In the genomic region with DNA sequence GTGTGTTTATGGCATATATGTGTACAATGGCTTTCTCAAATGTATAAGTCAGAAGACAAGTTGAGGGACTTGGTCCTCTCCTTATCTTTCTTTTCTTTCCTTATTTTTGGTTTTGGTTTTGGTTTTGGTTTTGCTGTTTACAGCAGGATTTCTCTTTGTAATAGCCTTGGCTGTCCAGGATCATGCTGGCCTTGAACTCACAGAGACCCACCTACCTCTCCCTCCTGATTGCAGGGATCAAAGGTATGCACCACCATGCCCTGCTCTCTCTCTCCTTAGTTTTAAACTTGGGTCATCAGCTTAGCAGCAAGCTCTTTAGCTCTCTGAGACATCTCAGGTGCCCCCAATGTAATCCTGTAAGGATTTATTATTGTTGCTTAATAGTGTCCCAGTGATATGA, we compare ENCODE assay signal across 24 mouse cellular contexts. TPM values are rescaled to one million over a fixed set of nuclear protein-coding genes. Genes with fewer than 3 reads are reported as not detected.
A peak's percentile ranks its signal among the peaks of the same experiment; 100 is the strongest.
DNase-seq lines count a peak whose midpoint lies in the region; ATAC-seq and TF ChIP-seq lines count a peak whose summit lies in the region.
"Had no signal": no experiment of that assay in that cellular context is flagged by ENCODE, and none has a peak within 500 bp of the region (broad histone marks: within the 10 kb centered on the region; RNA-seq: fewer than 3 reads in every experiment).

No protein-coding gene starts in this region.

- H3K27me3 ChIP-seq in intestine, postnatal 0 days (replicated peaks; ENCODE audit: control insufficient read depth, insufficient read depth, low read length), result no peaks in the 10 kb centered on the region
- H3K27me3 ChIP-seq in intestine, embryonic 16.5 days (replicated peaks; ENCODE audit: control insufficient read depth, insufficient read depth, low read length), result no peaks in the 10 kb centered on the region
- no peaks in the 10 kb centered on the region for H3K27me3 ChIP-seq in megakaryocyte, embryonic 14.5 days (replicated peaks)
- H3K27me3 ChIP-seq: CH12.LX; embryonic facial prominence, embryonic 12.5 days; forebrain, embryonic 13.5 days had no signal

- no peak overlapping the region for H3K9ac ChIP-seq in intestine, postnatal 0 days (ENCODE audit: low read depth, low read length)
- no peak overlapping the region for H3K9ac ChIP-seq in intestine, embryonic 16.5 days (ENCODE audit: low read depth, low read length)
- H3K9ac ChIP-seq: embryonic facial prominence, embryonic 12.5 days; forebrain, embryonic 13.5 days; forebrain, embryonic 15.5 days; forebrain, postnatal 0 days had no signal

- H3K36me3 ChIP-seq in intestine, postnatal 0 days (ENCODE audit: control insufficient read depth, insufficient read depth), result no peaks in the 10 kb centered on the region
- no peaks in the 10 kb centered on the region for H3K36me3 ChIP-seq in intestine, embryonic 16.5 days (ENCODE audit: control insufficient read depth, insufficient read depth, low read length)
- no peaks in the 10 kb centered on the region for H3K36me3 ChIP-seq in megakaryocyte, embryonic 14.5 days (replicated peaks; ENCODE audit: low read length)
- H3K36me3 ChIP-seq: embryonic facial prominence, embryonic 10.5 days; embryonic facial prominence, embryonic 12.5 days; forebrain, embryonic 15.5 days had no signal

- H3K4me2 ChIP-seq in intestine, postnatal 0 days (replicated peaks; ENCODE audit: low read depth), result 0 out of 2 replicates have a peak overlapping the region, but pooled peaks have one; percentile 6
- no peak overlapping the region for H3K4me2 ChIP-seq in intestine, embryonic 16.5 days (ENCODE audit: low read depth, low read length)
- H3K4me2 ChIP-seq: embryonic facial prominence, embryonic 12.5 days; forebrain, embryonic 13.5 days; forebrain, embryonic 15.5 days had no signal

- no peak for DNase-seq in cerebellum, adult 9-10 months
- DNase-seq: adrenal gland, adult 2 months; adrenal gland, postnatal 10 days; adrenal gland, postnatal 25 days; B cell, adult 2 months; cerebellum, adult 11 months; cerebellum, adult 18-20 months; cerebellum, adult 8-10 months; cerebellum, postnatal 10 days; cerebellum, postnatal 25 days; forebrain, postnatal 0 days had no signal

- no peak for TF ChIP-seq CTCF in intestine, postnatal 0 days (IDR thresholded peaks at IDR 0.05; ENCODE audit: low read depth)

- H3K9me3 ChIP-seq in intestine, postnatal 0 days (ENCODE audit: control insufficient read depth), result no peaks in the 10 kb centered on the region
- H3K9me3 ChIP-seq in intestine, embryonic 16.5 days (ENCODE audit: control insufficient read depth, low read length), result no peaks in the 10 kb centered on the region
- no peaks in the 10 kb centered on the region for H3K9me3 ChIP-seq in megakaryocyte, embryonic 14.5 days
- H3K9me3 ChIP-seq: embryonic facial prominence, embryonic 10.5 days; embryonic facial prominence, embryonic 12.5 days; forebrain, embryonic 13.5 days; forebrain, embryonic 15.5 days; G1E had no signal

- ATAC-seq in intestine, postnatal 0 days, result peak; percentile 65
- ATAC-seq in intestine, embryonic 16.5 days, result no peak
- ATAC-seq in megakaryocyte, adult 5-6 weeks (ENCODE audit: poor library complexity, severe bottlenecking), result no peak
- ATAC-seq: activated CD4-positive, CD25-positive, alpha-beta regulatory T cell, adult 4 months; CD4-positive, CD25-positive, alpha-beta regulatory T cell, adult 4 months; forebrain, embryonic 13.5 days; forebrain, embryonic 15.5 days; forebrain, postnatal 0 days; Patski had no signal

- H3K4me3 ChIP-seq in intestine, postnatal 0 days (ENCODE audit: low read depth, low read length), result no peak overlapping the region
- no peak overlapping the region for H3K4me3 ChIP-seq in intestine, embryonic 16.5 days (ENCODE audit: low read length)
- H3K4me3 ChIP-seq in megakaryocyte, embryonic 14.5 days (replicated peaks), result peak overlapping the region; percentile 82
- H3K4me3 ChIP-seq: embryonic facial prominence, embryonic 10.5 days; embryonic facial prominence, embryonic 12.5 days; forebrain, embryonic 13.5 days; forebrain, embryonic 15.5 days had no signal

- no peak overlapping the region; the same call in 1 of the 2 replicates for H3K27ac ChIP-seq in intestine, postnatal 0 days (ENCODE audit: low read depth, low read length)
- H3K27ac ChIP-seq in intestine, embryonic 16.5 days (ENCODE audit: low read length), result no peak overlapping the region
- H3K27ac ChIP-seq: embryonic facial prominence, embryonic 10.5 days; embryonic facial prominence, embryonic 12.5 days; forebrain, embryonic 13.5 days; forebrain, embryonic 15.5 days had no signal

- H3K4me1 ChIP-seq in intestine, postnatal 0 days (replicated peaks; ENCODE audit: control insufficient read depth, insufficient read depth, low read length), result peaks cover 13% of the 10 kb centered on the region
- H3K4me1 ChIP-seq in intestine, embryonic 16.5 days (ENCODE audit: control insufficient read depth, insufficient read depth, low read length), result peaks cover 9% of the 10 kb centered on the region
- H3K4me1 ChIP-seq in megakaryocyte, embryonic 14.5 days, result peaks cover 34% of the 10 kb centered on the region

RNA-seq across cellular contexts. Expression of a gene that starts 4.7 kb away (rescaled TPM):
- polyA plus RNA-seq in intestine, postnatal 0 days (2015; fragmentation: Nextera tagmentation; extraction: Ambion mirVana), result 20.6 and 21.1 TPM in 2 replicates
- polyA plus RNA-seq in intestine, embryonic 16.5 days (2015; fragmentation: Nextera tagmentation; extraction: Ambion mirVana), result 15.2 and 17.4 TPM in 2 replicates
- 0.92 TPM in 1 of 2 replicates, not detected in the other for polyA plus RNA-seq in megakaryocyte, embryonic 14.5 days (2012; ENCODE audit: insufficient read depth, low replicate concordance)
- 7.0 and 7.8 TPM in 2 replicates for total RNA-seq in megakaryocyte, adult 5-6 weeks (2015)
- total RNA-seq in megakaryocyte, adult 5-6 weeks (2017), result 9.9 and 12.1 TPM in 2 replicates

RNA-seq across cellular contexts. Expression of a gene that starts 9.4 kb away (rescaled TPM):
- polyA plus RNA-seq in intestine, postnatal 0 days (2015; fragmentation: Nextera tagmentation; extraction: Ambion mirVana), result 38.1 and 39.5 TPM in 2 replicates
- 33.7 and 35.4 TPM in 2 replicates for polyA plus RNA-seq in intestine, embryonic 16.5 days (2015; fragmentation: Nextera tagmentation; extraction: Ambion mirVana)
- 0.97 and 15.9 TPM in 2 replicates for polyA plus RNA-seq in megakaryocyte, embryonic 14.5 days (2012; ENCODE audit: insufficient read depth, low replicate concordance)
- 49.7 and 73.0 TPM in 2 replicates for total RNA-seq in megakaryocyte, adult 5-6 weeks (2015)
- total RNA-seq in megakaryocyte, adult 5-6 weeks (2017), result 57.2 and 90.2 TPM in 2 replicates

RNA-seq across cellular contexts. Expression of a gene that starts 12.7 kb away (rescaled TPM):
- 7.9 and 8.3 TPM in 2 replicates for polyA plus RNA-seq in intestine, postnatal 0 days (2015; fragmentation: Nextera tagmentation; extraction: Ambion mirVana)
- polyA plus RNA-seq in intestine, embryonic 16.5 days (2015; fragmentation: Nextera tagmentation; extraction: Ambion mirVana), result 19.3 and 20.5 TPM in 2 replicates
- 0.47 TPM in 1 of 2 replicates, not detected in the other for polyA plus RNA-seq in megakaryocyte, embryonic 14.5 days (2012; ENCODE audit: insufficient read depth, low replicate concordance)
- 22.2 and 23.6 TPM in 2 replicates for total RNA-seq in megakaryocyte, adult 5-6 weeks (2015)
- 21.9 and 22.1 TPM in 2 replicates for total RNA-seq in megakaryocyte, adult 5-6 weeks (2017)

RNA-seq across cellular contexts. Expression of a gene that starts 50.6 kb away (rescaled TPM):
- 156 and 157 TPM in 2 replicates for polyA plus RNA-seq in intestine, postnatal 0 days (2015; fragmentation: Nextera tagmentation; extraction: Ambion mirVana)
- polyA plus RNA-seq in intestine, embryonic 16.5 days (2015; fragmentation: Nextera tagmentation; extraction: Ambion mirVana), result 357 and 397 TPM in 2 replicates
- 18.6 and 44.0 TPM in 2 replicates for polyA plus RNA-seq in megakaryocyte, embryonic 14.5 days (2012; ENCODE audit: insufficient read depth, low replicate concordance)
- total RNA-seq in megakaryocyte, adult 5-6 weeks (2015), result 158 and 163 TPM in 2 replicates
- total RNA-seq in megakaryocyte, adult 5-6 weeks (2017), result 331 and 390 TPM in 2 replicates
